Mouse (Mus musculus): ENCODE results near the gene BC005561. TPM values are rescaled to one million over a fixed set of nuclear protein-coding genes. Genes with fewer than 3 reads are reported as not detected.

BC005561 gene
- polyA plus RNA-seq, 1 experiment from 2014 or later = 14.1 TPM

- ATAC-seq (ENCODE audit: insufficient read depth, low FRiP score, low TSS enrichment) = no peak
- no peaks in the 10 kb centered on the region for H3K9me3 ChIP-seq (ENCODE audit: control insufficient read depth, low read length)
- DNase-seq (ENCODE audit: low spot score) = no peak
- H3K4me2 ChIP-seq (ENCODE audit: low read depth) = no peak overlapping the region
- H3K36me3 ChIP-seq (ENCODE audit: control insufficient read depth, insufficient read depth, low read length) = peaks cover 7% of the 10 kb centered on the region
- no peaks in the 10 kb centered on the region for H3K4me1 ChIP-seq (ENCODE audit: control insufficient read depth, insufficient read depth, low read length)
- no peak overlapping the region for H3K4me3 ChIP-seq (ENCODE audit: low read depth, low read length)
- H3K27ac ChIP-seq (ENCODE audit: low read depth, low read length) = no peak overlapping the region
- WGBS = 97% methylated on average over 5 of the region's 5 CpGs
- H3K27me3 ChIP-seq (ENCODE audit: control insufficient read depth, insufficient read depth, low read length) = no peaks in the 10 kb centered on the region
- H3K9ac ChIP-seq (ENCODE audit: low read length) = no peak overlapping the region
Measured at GRCm38 (mm10) chr5:104468586-104468985, 39.6 kb upstream of the BC005561 start.

GRCm38 (mm10) chr5:104470981-104471391 is 37.2 kb upstream of the BC005561 start:
- Histone ChIP-seq H3K4me3 (ENCODE audit: low read depth, low read length) (no peak overlapping the region), H3K9ac (ENCODE audit: low read length) (no peak overlapping the region), H3K9me3 (ENCODE audit: control insufficient read depth, low read length) (no peaks in the 10 kb centered on the region), H3K4me2 (ENCODE audit: low read depth) (no peak overlapping the region), H3K27me3 (ENCODE audit: control insufficient read depth, insufficient read depth, low read length) (no peaks in the 10 kb centered on the region), H3K4me1 (ENCODE audit: control insufficient read depth, insufficient read depth, low read length) (no peaks in the 10 kb centered on the region), H3K27ac (ENCODE audit: low read depth, low read length) (no peak overlapping the region), H3K36me3 (ENCODE audit: control insufficient read depth, insufficient read depth, low read length) (peaks cover 5% of the 10 kb centered on the region)
- DNase-seq (ENCODE audit: low spot score) = no peak
- WGBS = 93% methylated on average over 5 of the region's 5 CpGs
- no peak for ATAC-seq (ENCODE audit: insufficient read depth, low FRiP score, low TSS enrichment)

GRCm38 (mm10) chr5:104472371-104472770 is 35.8 kb upstream of the BC005561 start:
- Histone ChIP-seq H3K4me3 (ENCODE audit: low read depth, low read length) (no peak overlapping the region), H3K4me2 (ENCODE audit: low read depth) (no peak overlapping the region), H3K36me3 (ENCODE audit: control insufficient read depth, insufficient read depth, low read length) (peaks cover 2% of the 10 kb centered on the region; the same call in 1 of the 2 replicates), H3K9me3 (ENCODE audit: control insufficient read depth, low read length) (no peaks in the 10 kb centered on the region), H3K27me3 (ENCODE audit: control insufficient read depth, insufficient read depth, low read length) (no peaks in the 10 kb centered on the region), H3K9ac (ENCODE audit: low read length) (no peak overlapping the region), H3K4me1 (ENCODE audit: control insufficient read depth, insufficient read depth, low read length) (no peaks in the 10 kb centered on the region), H3K27ac (ENCODE audit: low read depth, low read length) (no peak overlapping the region)
- no peak for ATAC-seq (ENCODE audit: insufficient read depth, low FRiP score, low TSS enrichment)
- 93% methylated on average over 8 of the region's 8 CpGs for WGBS
- DNase-seq (ENCODE audit: low spot score) = no peak

GRCm38 (mm10) chr5:104480367-104480766 is 27.8 kb upstream of the BC005561 start:
- WGBS = 95% methylated on average over 7 of the region's 7 CpGs
- H3K4me2 ChIP-seq (ENCODE audit: low read depth) = no peak overlapping the region
- no peak overlapping the region for H3K9ac ChIP-seq (ENCODE audit: low read length)
- DNase-seq (ENCODE audit: low spot score) (no peak), ATAC-seq (ENCODE audit: insufficient read depth, low FRiP score, low TSS enrichment) (no peak)
- H3K36me3 ChIP-seq (ENCODE audit: control insufficient read depth, insufficient read depth, low read length) = peaks cover 8% of the 10 kb centered on the region; the same call in 1 of the 2 replicates
- no peaks in the 10 kb centered on the region for H3K4me1 ChIP-seq (ENCODE audit: control insufficient read depth, insufficient read depth, low read length)
- H3K27ac ChIP-seq (ENCODE audit: low read depth, low read length) = no peak overlapping the region
- no peaks in the 10 kb centered on the region for H3K9me3 ChIP-seq (ENCODE audit: control insufficient read depth, low read length)
- no peak overlapping the region for H3K4me3 ChIP-seq (ENCODE audit: low read depth, low read length)
- no peaks in the 10 kb centered on the region for H3K27me3 ChIP-seq (ENCODE audit: control insufficient read depth, insufficient read depth, low read length)

- ATAC-seq (ENCODE audit: insufficient read depth, low FRiP score, low TSS enrichment) = no peak
- no peak overlapping the region for H3K9ac ChIP-seq (ENCODE audit: low read length)
- H3K4me2 ChIP-seq (ENCODE audit: low read depth) = no peak overlapping the region
- no peaks in the 10 kb centered on the region for H3K9me3 ChIP-seq (ENCODE audit: control insufficient read depth, low read length)
- H3K27ac ChIP-seq (ENCODE audit: low read depth, low read length) = no peak overlapping the region
- H3K27me3 ChIP-seq (ENCODE audit: control insufficient read depth, insufficient read depth, low read length) = no peaks in the 10 kb centered on the region
- no peak for DNase-seq (ENCODE audit: low spot score)
- WGBS = 88% methylated on average over 8 of the region's 8 CpGs
- H3K36me3 ChIP-seq (ENCODE audit: control insufficient read depth, insufficient read depth, low read length) = peaks cover 5% of the 10 kb centered on the region; the same call in 1 of the 2 replicates
- no peak overlapping the region for H3K4me3 ChIP-seq (ENCODE audit: low read depth, low read length)
- no peaks in the 10 kb centered on the region for H3K4me1 ChIP-seq (ENCODE audit: control insufficient read depth, insufficient read depth, low read length)
Measured at GRCm38 (mm10) chr5:104482856-104483255, 25.3 kb upstream of the BC005561 start.

GRCm38 (mm10) chr5:104491561-104491960 is 16.6 kb upstream of the BC005561 start:
- ATAC-seq (ENCODE audit: insufficient read depth, low FRiP score, low TSS enrichment) (no peak), DNase-seq (ENCODE audit: low spot score) (no peak)
- Histone ChIP-seq H3K36me3 (ENCODE audit: control insufficient read depth, insufficient read depth, low read length) (peaks cover 14% of the 10 kb centered on the region), H3K4me3 (ENCODE audit: low read depth, low read length) (no peak overlapping the region), H3K9ac (ENCODE audit: low read length) (no peak overlapping the region), H3K27ac (ENCODE audit: low read depth, low read length) (no peak overlapping the region), H3K4me2 (ENCODE audit: low read depth) (no peak overlapping the region), H3K9me3 (ENCODE audit: control insufficient read depth, low read length) (no peaks in the 10 kb centered on the region), H3K27me3 (ENCODE audit: control insufficient read depth, insufficient read depth, low read length) (no peaks in the 10 kb centered on the region), H3K4me1 (ENCODE audit: control insufficient read depth, insufficient read depth, low read length) (no peaks in the 10 kb centered on the region)
- 87% methylated on average over 5 of the region's 5 CpGs for WGBS

- Histone ChIP-seq H3K4me2 (ENCODE audit: low read depth) (no peak overlapping the region), H3K9me3 (ENCODE audit: control insufficient read depth, low read length) (no peaks in the 10 kb centered on the region), H3K4me1 (ENCODE audit: control insufficient read depth, insufficient read depth, low read length) (no peaks in the 10 kb centered on the region; the same call in 1 of the 2 replicates), H3K27me3 (ENCODE audit: control insufficient read depth, insufficient read depth, low read length) (no peaks in the 10 kb centered on the region), H3K4me3 (ENCODE audit: low read depth, low read length) (no peak overlapping the region), H3K27ac (ENCODE audit: low read depth, low read length) (no peak overlapping the region), H3K9ac (ENCODE audit: low read length) (no peak overlapping the region), H3K36me3 (ENCODE audit: control insufficient read depth, insufficient read depth, low read length) (peaks cover 4% of the 10 kb centered on the region; the same call in 1 of the 2 replicates)
- 95% methylated on average over 2 of the region's 2 CpGs for WGBS
- DNase-seq (ENCODE audit: low spot score) (no peak), ATAC-seq (ENCODE audit: insufficient read depth, low FRiP score, low TSS enrichment) (no peak)
Measured at GRCm38 (mm10) chr5:104504883-104505282, 3.3 kb upstream of the BC005561 start.

- H3K4me2 ChIP-seq (ENCODE audit: low read depth) = peak overlapping the region; percentile 33; the same call in 1 of the 2 replicates
- H3K9me3 ChIP-seq (ENCODE audit: control insufficient read depth, low read length) = no peaks in the 10 kb centered on the region
- no peak overlapping the region for H3K27ac ChIP-seq (ENCODE audit: low read depth, low read length)
- H3K9ac ChIP-seq (ENCODE audit: low read length) = no peak overlapping the region
- H3K27me3 ChIP-seq (ENCODE audit: control insufficient read depth, insufficient read depth, low read length) = no peaks in the 10 kb centered on the region
- 0% methylated on average over 2 of the region's 2 CpGs for WGBS
- peak overlapping the region; percentile 89 for H3K4me3 ChIP-seq (ENCODE audit: low read depth, low read length)
- H3K4me1 ChIP-seq (ENCODE audit: control insufficient read depth, insufficient read depth, low read length) = no peaks in the 10 kb centered on the region; the same call in 1 of the 2 replicates
- peak; percentile 42 for ATAC-seq (ENCODE audit: insufficient read depth, low FRiP score, low TSS enrichment)
- no peak for DNase-seq (ENCODE audit: low spot score)
- peaks cover 4% of the 10 kb centered on the region; the same call in 1 of the 2 replicates for H3K36me3 ChIP-seq (ENCODE audit: control insufficient read depth, insufficient read depth, low read length)
Measured at GRCm38 (mm10) chr5:104507829-104508194, 340 bp upstream of the BC005561 start.

GRCm38 (mm10) chr5:104511211-104511610 is 3.1 kb downstream of the BC005561 start:
- no peaks in the 10 kb centered on the region; the same call in 1 of the 2 replicates for H3K4me1 ChIP-seq (ENCODE audit: control insufficient read depth, insufficient read depth, low read length)
- no peak overlapping the region for H3K4me3 ChIP-seq (ENCODE audit: low read depth, low read length)
- H3K27me3 ChIP-seq (ENCODE audit: control insufficient read depth, insufficient read depth, low read length) = no peaks in the 10 kb centered on the region
- no peak for DNase-seq (ENCODE audit: low spot score)
- H3K9ac ChIP-seq (ENCODE audit: low read length) = no peak overlapping the region
- peaks cover 8% of the 10 kb centered on the region for H3K36me3 ChIP-seq (ENCODE audit: control insufficient read depth, insufficient read depth, low read length)
- no peak overlapping the region for H3K27ac ChIP-seq (ENCODE audit: low read depth, low read length)
- ATAC-seq (ENCODE audit: insufficient read depth, low FRiP score, low TSS enrichment) = no peak
- peaks cover 3% of the 10 kb centered on the region; the same call in 1 of the 2 replicates for H3K9me3 ChIP-seq (ENCODE audit: control insufficient read depth, low read length)
- no peak overlapping the region for H3K4me2 ChIP-seq (ENCODE audit: low read depth)
- WGBS = 94% methylated on average over 3 of the region's 3 CpGs
